Mouse (Mus musculus): ENCODE results near the gene Arpc5l. TPM values are rescaled to one million over a fixed set of nuclear protein-coding genes. Genes with fewer than 3 reads are reported as not detected.

The Arpc5l gene
- polyA plus RNA-seq, 1 experiment, result 39.2 TPM

GRCm38 (mm10) chr2:39031611-39032010 is 26.5 kb downstream of the Arpc5l start:
- no peaks in the 10 kb centered on the region for H3K4me1 ChIP-seq (ENCODE audit: control insufficient read depth, insufficient read depth, low read length)
- H3K27ac ChIP-seq (ENCODE audit: insufficient read depth, low read depth, low read length), result no peak overlapping the region
- no peak overlapping the region for H3K4me3 ChIP-seq (ENCODE audit: insufficient read depth, low read length)
- TF ChIP-seq CTCF (IDR thresholded peaks at IDR 0.05; ENCODE audit: low read depth, low read length) (no peak), POLR2A (IDR thresholded peaks at IDR 0.05; ENCODE audit: borderline replicate concordance, low read depth, low read length) (no peak)

- no peak for TF ChIP-seq CTCF (IDR thresholded peaks at IDR 0.05; ENCODE audit: low read depth, low read length)
- no peak for TF ChIP-seq POLR2A (IDR thresholded peaks at IDR 0.05; ENCODE audit: borderline replicate concordance, low read depth, low read length)
- Histone ChIP-seq H3K27ac (ENCODE audit: insufficient read depth, low read depth, low read length) (no peak overlapping the region), H3K4me3 (ENCODE audit: insufficient read depth, low read length) (no peak overlapping the region), H3K4me1 (ENCODE audit: control insufficient read depth, insufficient read depth, low read length) (no peaks in the 10 kb centered on the region)
Measured at GRCm38 (mm10) chr2:39040215-39040614, 35.1 kb downstream of the Arpc5l start.

- TF ChIP-seq CTCF (IDR thresholded peaks at IDR 0.05; ENCODE audit: low read depth, low read length), result no peak
- no peak for TF ChIP-seq POLR2A (IDR thresholded peaks at IDR 0.05; ENCODE audit: borderline replicate concordance, low read depth, low read length)
- Histone ChIP-seq H3K27ac (ENCODE audit: insufficient read depth, low read depth, low read length) (no peak overlapping the region), H3K4me1 (ENCODE audit: control insufficient read depth, insufficient read depth, low read length) (no peaks in the 10 kb centered on the region), H3K4me3 (ENCODE audit: insufficient read depth, low read length) (no peak overlapping the region)
Measured at GRCm38 (mm10) chr2:39048515-39048914, 43.4 kb downstream of the Arpc5l start.

- H3K4me1 ChIP-seq (ENCODE audit: control insufficient read depth, insufficient read depth, low read length), result 0 out of 2 replicates have a peak, but pooled peaks cover 4% of the 10 kb centered on the region
- peak overlapping the region; percentile 93 for H3K4me3 ChIP-seq (ENCODE audit: insufficient read depth, low read length)
- H3K27ac ChIP-seq (ENCODE audit: insufficient read depth, low read depth, low read length), result peak overlapping the region; percentile 39; the same call in 1 of the 2 replicates
- TF ChIP-seq CTCF (IDR thresholded peaks at IDR 0.05; ENCODE audit: low read depth, low read length) (no peak), POLR2A (IDR thresholded peaks at IDR 0.05; ENCODE audit: borderline replicate concordance, low read depth, low read length) (no peak)
Measured at GRCm38 (mm10) chr2:39064687-39065399, 59.7 kb downstream of the Arpc5l start.

Other genes with a start within 250 kb of the Arpc5l start
- gene Nr6a1, start 77.7 kb upstream of the Arpc5l start, polyA plus RNA-seq (2012; ENCODE audit: insufficient read depth, insufficient read length, missing spikeins), result 2.8 and 3.2 TPM in 2 replicates
- not detected in 2 replicates for gene Olfml2a, start 73.4 kb upstream of the Arpc5l start, polyA plus RNA-seq (2012; ENCODE audit: insufficient read depth, insufficient read length, missing spikeins)
- 1.0 and 1.1 TPM in 2 replicates for gene Wdr38, start 7.9 kb upstream of the Arpc5l start, polyA plus RNA-seq (2012; ENCODE audit: insufficient read depth, insufficient read length, missing spikeins)
- gene Rpl35, start 276 bp downstream of the Arpc5l start, polyA plus RNA-seq (2012; ENCODE audit: insufficient read depth, insufficient read length, missing spikeins), result 194 and 204 TPM in 2 replicates
- 19.3 and 20.1 TPM in 2 replicates for gene Golga1, start 60.2 kb downstream of the Arpc5l start, polyA plus RNA-seq (2012; ENCODE audit: insufficient read depth, insufficient read length, missing spikeins)
- 7.2 and 9.5 TPM in 2 replicates for gene Scai, start 185.4 kb downstream of the Arpc5l start, polyA plus RNA-seq (2012; ENCODE audit: insufficient read depth, insufficient read length, missing spikeins)
- 67.4 and 73.6 TPM in 2 replicates for gene Ppp6c, start 221.1 kb downstream of the Arpc5l start, polyA plus RNA-seq (2012; ENCODE audit: insufficient read depth, insufficient read length, missing spikeins)